Mouse (Mus musculus): ENCODE measurements at regions not wholly inside any gene's neighbourhood (a gene's known extent, or its start where the extent isn't known, plus 50 kb on each side); places are given as distances from the start of the nearest gene placed in this dataset.

- no peak for DNase-seq (ENCODE audit: low spot score in 2 of 2)
Observed at GRCm38 (mm10) chr13:106738011-106738410, 198.7 kb downstream of the Ipo11 start.

- DNase-seq (ENCODE audit: low spot score in 2 of 2), result peak in 1 of 2 experiments; percentile 38
Observed at GRCm38 (mm10) chr13:106734323-106734722, 202.4 kb downstream of the Ipo11 start.

DNA sequence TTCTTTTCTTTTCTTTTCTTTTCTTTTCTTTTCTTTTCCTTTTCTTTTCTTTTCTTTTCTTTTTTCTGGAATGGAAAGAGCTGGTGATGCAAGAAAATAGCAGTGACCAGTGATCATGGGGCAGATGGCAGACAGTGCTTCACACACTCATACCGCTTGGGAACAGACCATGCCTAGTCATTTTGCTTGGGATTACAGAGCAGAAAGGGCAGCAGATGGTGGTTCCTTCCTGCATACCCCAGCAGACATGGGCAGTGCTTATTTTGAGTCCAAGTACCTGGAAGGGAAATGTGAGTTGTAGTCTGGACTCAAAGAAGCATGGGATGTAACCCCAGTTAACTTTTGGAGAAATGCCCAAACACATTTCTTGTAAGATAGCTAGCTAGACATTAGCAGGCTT, 203.9 kb downstream of the Ipo11 start:
- no peak for DNase-seq (ENCODE audit: low spot score in 2 of 2)

DNA sequence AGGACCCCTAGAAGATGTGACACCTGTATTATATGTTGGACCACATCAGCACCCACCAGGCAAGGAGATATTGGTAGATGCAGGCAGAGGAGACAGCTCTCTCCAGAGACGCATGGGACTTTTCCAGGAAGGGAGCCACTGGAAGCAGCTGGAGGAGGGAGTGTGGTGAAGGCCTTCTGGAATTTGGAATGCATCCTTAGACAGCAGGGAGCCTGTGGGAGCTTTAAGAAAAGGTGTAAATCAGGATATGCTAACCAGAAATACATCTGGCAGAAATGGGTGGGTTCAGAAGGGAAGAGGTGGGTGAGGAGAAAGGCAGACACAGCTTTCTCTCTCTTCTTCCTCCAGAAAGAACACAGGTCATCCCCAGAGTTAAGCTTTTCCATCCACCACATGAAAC, 213.4 kb downstream of the Ipo11 start:
- DNase-seq (ENCODE audit: low spot score in 2 of 2), result no peak

DNA sequence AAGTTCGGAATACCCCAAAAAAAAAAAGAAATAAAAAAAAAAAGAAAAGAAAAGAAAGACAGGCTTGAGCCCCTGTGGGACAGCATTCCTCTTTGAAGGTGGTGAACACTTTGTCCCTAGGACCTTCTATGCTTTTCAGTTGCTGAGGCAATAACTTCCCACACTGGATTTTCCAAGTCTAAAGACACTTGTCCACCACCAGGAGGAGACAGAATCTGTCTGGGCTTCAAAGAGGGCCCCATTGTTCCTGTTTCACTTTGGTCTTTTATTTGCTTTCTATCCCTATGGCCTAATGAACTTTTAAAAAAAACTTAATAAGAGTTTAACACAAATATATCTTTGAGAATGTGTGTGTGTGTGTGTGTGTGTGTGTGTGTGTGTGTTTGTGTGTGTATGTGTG, 215.6 kb downstream of the Ipo11 start:
- no peak for DNase-seq (ENCODE audit: low spot score in 2 of 2)

DNA sequence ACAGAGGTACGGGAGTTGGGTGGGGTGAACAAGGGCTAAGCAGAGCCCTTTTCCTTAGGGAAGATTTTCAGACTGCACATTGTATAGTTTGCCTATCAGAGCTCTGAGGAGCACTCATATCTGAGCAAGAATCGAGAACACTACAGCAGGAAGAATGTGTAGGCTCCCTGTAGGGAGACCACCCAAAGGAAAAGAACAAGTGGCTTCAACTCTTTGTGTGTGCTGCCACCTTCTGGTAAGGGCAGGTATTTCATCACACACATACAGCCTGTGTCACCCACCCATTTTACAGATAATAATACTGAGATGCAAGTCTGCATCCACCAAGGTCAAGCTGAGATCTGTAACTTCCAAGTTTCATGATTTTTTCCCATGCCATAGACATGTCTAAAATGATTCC, 221.0 kb downstream of the Ipo11 start:
- DNase-seq (ENCODE audit: low spot score in 2 of 2), result no peak

DNA sequence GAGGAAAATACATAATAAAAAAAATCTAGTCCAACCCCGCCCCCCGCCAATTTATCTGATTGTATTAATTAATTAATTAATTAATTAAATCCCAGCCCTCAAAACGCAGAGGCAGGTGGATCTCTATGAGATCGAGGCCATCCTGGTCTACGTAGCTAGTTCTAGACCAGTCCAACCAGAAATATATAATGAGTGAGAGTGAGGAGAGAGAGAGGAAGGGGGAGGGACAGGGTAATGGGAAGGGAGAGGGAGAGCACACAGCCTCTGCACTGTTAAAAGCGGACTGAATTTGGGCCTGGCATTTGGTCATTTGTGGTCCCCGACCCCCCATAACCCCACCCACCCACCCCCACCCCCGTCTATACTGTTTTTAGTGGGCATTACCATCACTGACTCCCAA, 221.5 kb downstream of the Ipo11 start:
- no peak for DNase-seq (ENCODE audit: low spot score in 2 of 2)

DNA sequence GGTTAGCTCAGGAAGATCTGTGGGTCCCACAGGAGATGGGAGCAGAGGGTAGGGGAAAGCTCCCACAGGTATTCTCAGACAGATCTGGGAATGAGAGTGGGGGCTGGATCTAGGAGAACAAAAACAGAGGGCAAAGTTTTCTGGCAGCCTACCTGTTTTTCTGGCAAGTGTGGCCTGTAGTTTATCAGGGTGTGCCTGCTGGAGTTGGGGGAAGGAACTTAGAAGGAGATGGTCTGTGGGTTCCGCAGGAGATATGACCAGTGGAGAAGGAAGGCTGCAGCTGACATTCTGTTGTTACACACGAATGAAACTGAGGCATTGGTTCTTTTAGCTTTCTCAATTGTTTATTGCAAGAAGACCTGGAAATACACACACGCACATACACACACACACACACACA, 226.2 kb downstream of the Ipo11 start:
- DNase-seq (ENCODE audit: low spot score in 2 of 2), result no peak

- DNase-seq (ENCODE audit: low spot score in 2 of 2), result no peak
Observed at GRCm38 (mm10) chr13:106700376-106700775, 236.4 kb downstream of the Ipo11 start.

GRCm38 (mm10) chr13:106699957-106700356, 236.8 kb downstream of the Ipo11 start:
- no peak for DNase-seq (ENCODE audit: low spot score in 2 of 2)

- no peak for DNase-seq (ENCODE audit: low spot score in 2 of 2)
Observed at GRCm38 (mm10) chr13:106691787-106692571, 244.8 kb downstream of the Ipo11 start.

- peak in 1 of 2 experiments; percentile 28 for DNase-seq (ENCODE audit: low spot score in 2 of 2)
Observed at GRCm38 (mm10) chr13:106690125-106690524, 246.6 kb downstream of the Ipo11 start.

DNA sequence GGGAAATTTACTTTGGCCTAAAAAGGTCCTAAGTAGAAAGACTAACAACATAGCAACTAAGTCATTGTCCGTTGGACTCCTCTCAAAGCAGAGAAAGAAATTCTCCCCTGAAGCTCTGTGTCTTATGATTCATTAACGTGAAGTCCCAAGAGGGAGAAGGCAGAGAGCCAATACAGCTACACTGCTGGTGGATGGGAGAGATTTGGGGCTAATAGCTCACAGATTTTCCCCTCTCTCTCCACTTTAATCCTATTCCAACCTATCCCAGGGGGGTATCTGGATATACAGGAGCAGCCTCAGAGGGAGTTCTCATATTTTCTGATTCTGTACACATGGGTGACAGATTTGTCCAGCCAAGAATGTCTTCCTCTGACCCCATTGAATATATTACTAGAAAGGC, 247.1 kb downstream of the Ipo11 start:
- no peak for DNase-seq (ENCODE audit: low spot score in 2 of 2)

GRCm38 (mm10) chr13:106689051-106689450, 247.7 kb downstream of the Ipo11 start:
- peak in 1 of 2 experiments; percentile 27 for DNase-seq (ENCODE audit: low spot score in 2 of 2)

DNA sequence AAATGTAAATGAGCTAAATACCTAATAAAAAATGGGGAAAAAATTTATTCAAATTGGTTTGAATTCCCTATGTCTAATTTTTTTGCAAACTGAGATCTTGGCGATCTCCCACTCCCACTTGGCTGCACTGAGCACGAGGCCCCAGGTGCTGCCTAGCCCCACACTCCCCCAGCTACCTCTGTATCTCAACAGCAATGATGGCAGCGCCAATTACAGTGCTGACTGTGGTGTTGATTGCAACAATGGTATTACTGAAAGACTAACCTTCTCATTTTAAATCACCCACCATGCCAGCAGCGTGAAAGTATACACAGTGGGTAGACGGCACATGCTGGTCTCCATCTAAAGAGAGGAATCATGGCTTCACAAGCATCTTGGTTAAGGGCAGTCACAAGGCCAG, 267.1 kb downstream of the Ipo11 start:
- no peak for DNase-seq (ENCODE audit: low spot score in 2 of 2)

DNA sequence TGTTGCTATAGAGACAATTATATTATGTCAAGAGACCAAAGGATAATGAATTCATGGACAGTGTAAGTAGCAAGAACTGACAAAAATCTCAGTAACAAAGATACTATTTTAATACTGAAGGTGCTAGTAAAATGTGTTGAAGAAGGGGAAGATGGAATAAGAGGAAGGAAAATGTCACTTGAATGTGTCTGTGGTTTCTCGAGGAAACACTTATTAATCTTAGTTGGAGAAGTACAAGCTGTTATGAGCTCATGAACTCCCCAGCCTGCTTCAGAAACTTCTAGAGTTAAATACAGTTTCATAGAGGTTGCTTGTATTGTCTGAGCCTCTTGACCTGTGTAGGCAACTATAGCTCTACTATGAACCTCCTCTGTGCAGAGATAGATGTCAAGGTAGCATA, 274.6 kb downstream of the Ipo11 start:
- no peak for DNase-seq (ENCODE audit: low spot score in 2 of 2)

DNA sequence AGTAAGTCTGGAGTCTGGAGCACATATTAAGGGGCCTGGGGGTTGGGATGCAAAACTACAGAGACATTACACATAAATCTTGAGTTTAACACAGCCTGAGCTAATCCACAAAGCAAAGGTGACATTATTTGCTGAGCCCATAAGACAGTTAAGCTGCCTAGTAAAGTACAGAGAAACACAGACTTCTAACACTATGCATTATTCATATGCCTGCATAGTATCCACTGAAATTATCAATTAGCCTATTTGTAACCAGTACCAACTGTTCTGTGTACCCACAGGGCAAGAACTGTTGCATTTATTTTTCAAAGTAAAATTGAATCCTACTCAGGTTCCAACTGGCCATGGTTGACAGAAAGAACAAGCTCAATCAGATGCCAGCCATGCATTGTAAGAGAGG, 287.4 kb downstream of the Ipo11 start:
- no peak for DNase-seq (ENCODE audit: low spot score in 2 of 2)

GRCm38 (mm10) chr13:106643302-106643975, 293.3 kb downstream of the Ipo11 start:
- no peak for DNase-seq (ENCODE audit: low spot score in 2 of 2)

DNA sequence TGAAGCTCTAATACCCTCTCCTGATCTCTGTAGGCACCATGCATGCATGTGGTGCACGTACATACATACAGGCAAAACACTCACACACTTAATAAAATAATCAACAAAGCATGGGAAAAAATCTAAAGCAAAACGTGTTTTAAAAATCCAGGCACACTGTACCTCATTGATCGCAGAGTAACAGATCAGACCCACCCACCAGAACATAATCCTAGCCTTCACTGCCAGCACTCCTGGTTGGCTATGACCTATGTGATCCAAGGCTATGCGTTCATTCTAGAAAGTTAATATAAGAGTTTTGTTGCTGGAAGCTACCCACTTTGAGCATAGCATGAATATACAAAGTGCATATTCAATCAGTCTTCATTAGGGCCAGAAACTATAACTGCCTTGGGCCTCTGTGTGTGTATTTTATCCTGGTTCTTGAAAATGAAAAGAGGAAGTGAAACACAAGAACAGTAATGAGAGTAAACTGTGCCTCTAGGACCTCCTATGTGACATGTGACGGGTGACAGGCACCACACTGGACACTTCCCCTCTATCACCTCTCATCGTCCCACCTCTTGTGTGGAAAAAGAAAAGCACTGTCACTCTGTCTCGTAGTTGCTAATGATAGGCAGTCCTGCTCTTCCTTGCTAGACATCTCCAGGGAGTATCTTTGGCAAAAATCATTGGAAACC, 297.9 kb downstream of the Ipo11 start:
- no peak for DNase-seq (ENCODE audit: low spot score in 2 of 2)

DNA sequence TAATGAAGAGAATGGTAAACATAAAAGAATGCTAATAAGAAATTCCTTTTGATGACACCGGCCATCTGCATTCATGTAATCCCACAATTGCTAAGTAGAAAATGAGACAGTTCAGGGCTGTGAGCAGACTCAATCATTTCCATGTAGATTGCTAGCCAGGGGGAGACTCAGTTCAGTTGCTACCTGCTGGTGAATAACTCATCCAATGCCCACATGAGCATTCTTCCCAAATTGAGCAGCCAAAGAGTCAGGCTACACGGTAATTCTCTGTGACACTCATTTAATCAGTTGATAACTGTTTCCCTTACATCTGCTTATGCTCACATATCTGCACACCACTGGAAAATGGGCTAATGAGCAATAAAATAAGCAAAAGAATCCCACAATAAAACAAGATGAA, 345.0 kb downstream of the Ipo11 start:
- no peak for DNase-seq (ENCODE audit: low spot score in 2 of 2)

- no peak for DNase-seq (ENCODE audit: low spot score in 2 of 2)
Observed at GRCm38 (mm10) chr13:106567658-106568359, 368.9 kb downstream of the Ipo11 start.

DNA sequence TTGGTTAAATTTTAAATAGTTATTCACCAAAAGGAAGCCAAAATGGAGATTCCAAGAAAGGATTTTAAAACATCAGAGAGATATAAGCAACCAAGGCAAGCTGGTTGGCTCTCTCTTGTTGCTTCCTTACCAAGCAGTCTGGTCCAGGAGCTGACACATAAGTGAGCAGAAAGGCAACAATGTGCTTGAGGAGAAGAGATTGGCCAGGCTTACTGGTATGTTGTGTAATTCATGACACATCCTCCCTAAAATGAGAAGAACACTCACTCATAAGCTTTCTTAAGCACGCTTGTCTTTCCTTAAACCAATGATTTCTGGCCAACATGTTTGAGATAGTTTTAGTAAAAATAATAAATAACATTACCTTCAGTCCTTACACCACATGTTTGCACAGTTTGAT, 374.2 kb downstream of the Ipo11 start:
- DNase-seq (ENCODE audit: low spot score in 2 of 2), result no peak

All from right cerebral cortex, postnatal 10 days (tissue).